Mouse (Mus musculus): ENCODE results near the gene Dennd4a.

- TF ChIP-seq CTCF (IDR thresholded peaks at IDR 0.05; ENCODE audit: borderline replicate concordance, insufficient read depth, low read depth, low read length) (no peak), POLR2A (IDR thresholded peaks at IDR 0.05; ENCODE audit: borderline replicate concordance, insufficient read depth, low read length) (no peak)
Measured at GRCm38 (mm10) chr9:64943997-64944396, 132.9 kb downstream of the Dennd4a start.

Measured in cerebellum, adult 2 months (tissue).